Mouse (Mus musculus) olfactory bulb, adult 2 months (tissue): Measurements from ENCODE around the gene Zfp764.

Experiments used
- CTCF ChIP-seq: fragments of 200-500 bp; IDR thresholded peaks from 2 replicates; pipeline ENCODE4 v1.5.1; 2012; ENCODE audit warnings: low read depth, mild to moderate bottlenecking, low read length, moderate library complexity; ENCODE audit not compliant: insufficient read depth
- POLR2A ChIP-seq: fragments of 200-500 bp; IDR thresholded peaks from 2 replicates; pipeline ENCODE4 v1.6.1; 2012; ENCODE audit warnings: mild to moderate bottlenecking, low read depth, low read length, moderate library complexity; ENCODE audit not compliant: insufficient read depth

- TF ChIP-seq CTCF (no peak), POLR2A (no peak)
Observed at GRCm38 (mm10) chr7:127364166-127364565, 42.5 kb downstream of the Zfp764 start.
